Mouse (Mus musculus) bone marrow, adult 2 months (tissue): ENCODE measurements around the gene Usp49.
"Not testable (repeated sequence)": the region's sequence is repeated elsewhere in the genome, so short reads cannot be mapped to it uniquely, and the experiment has no call there.

Experiments used
- CTCF ChIP-seq: fragments of 200-500 bp; IDR thresholded peaks from 2 replicates; pipeline ENCODE4 v1.5.1; 2011; ENCODE audit warnings: low read length, control low read depth; ENCODE audit not compliant: control insufficient read depth, insufficient read depth
- POLR2A ChIP-seq: fragments of 200-500 bp; IDR thresholded peaks from 2 replicates; pipeline ENCODE4 v1.6.1; 2011; ENCODE audit warnings: low read depth, mild to moderate bottlenecking, control low read depth, low read length, borderline replicate concordance; ENCODE audit not compliant: control insufficient read depth

DNA sequence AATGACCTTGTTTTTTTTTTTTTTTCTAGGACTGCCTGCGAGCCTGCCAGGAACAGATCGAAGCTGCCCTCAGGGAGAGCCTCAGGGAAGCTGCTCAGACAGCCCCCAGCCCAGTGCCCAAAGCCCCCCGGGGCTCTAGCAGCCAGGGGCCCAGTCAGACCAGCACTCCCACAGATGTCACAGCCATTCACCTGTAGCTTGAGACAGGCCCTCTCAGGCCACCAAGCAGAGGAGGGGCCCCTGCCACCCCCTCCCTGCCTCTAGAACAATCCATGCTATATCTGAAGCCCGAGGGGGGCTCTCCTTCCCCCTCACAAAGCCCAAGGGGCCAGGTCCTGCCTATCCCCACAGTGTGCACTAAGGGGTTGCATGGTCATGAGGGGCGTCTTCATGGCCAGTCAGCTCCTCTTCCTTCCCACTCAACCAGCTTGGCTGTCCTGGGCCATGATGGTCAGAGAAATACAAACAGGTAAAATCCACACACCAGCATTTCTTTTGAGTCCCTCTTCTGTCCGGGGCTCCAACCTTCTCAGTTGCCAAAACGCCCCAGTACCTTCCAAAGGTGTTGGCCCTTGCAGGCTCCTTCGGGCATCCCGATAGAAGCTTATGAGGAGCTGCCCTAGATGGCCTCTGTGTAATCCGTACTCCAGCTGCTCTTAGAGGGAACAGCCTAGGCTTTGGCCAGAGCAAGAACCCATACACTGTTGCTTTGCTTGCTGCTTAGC lies 31.7 kb upstream of the Usp49 start:
- not testable (repeated sequence) for TF ChIP-seq CTCF, POLR2A
